In the genomic region with DNA sequence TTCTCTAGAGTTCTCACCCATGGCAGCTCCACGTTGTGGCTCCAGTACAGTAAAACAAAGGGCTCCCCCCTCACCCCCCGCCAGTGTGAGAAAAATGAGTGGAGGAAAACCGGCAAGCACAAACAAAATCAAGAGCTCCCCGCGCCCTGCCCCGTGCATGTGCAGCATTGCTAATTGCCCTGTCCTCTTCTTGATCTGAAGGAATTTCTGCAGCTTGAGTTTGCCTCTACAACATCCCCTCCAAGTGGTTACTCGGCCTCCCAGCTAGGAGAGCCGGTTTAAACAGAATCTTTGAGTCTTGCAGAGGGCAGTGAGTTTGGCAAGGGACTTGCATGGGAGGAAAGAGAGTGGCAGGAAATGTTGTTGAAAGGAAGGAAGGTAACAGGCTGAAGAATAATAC, we compare ENCODE assay signal across 8 mouse cellular contexts. TPM values are rescaled to one million over a fixed set of nuclear protein-coding genes. Genes with fewer than 3 reads are reported as not detected.
DNase-seq lines count a peak whose midpoint lies in the region; ATAC-seq and TF ChIP-seq lines count a peak whose summit lies in the region.

No protein-coding gene starts in this region.

- peak; percentile 18; the same call in 1 of the 2 replicates for TF ChIP-seq CTCF in liver, embryonic 14.5 days (IDR thresholded peaks at IDR 0.05; ENCODE audit: low read depth)
- TF ChIP-seq CTCF in cortical plate, adult 2 months (IDR thresholded peaks at IDR 0.05; ENCODE audit: extremely low read depth, insufficient read depth, low read length), result peak; percentile 58

- no peaks in the 10 kb centered on the region for H3K9me3 ChIP-seq in liver, embryonic 14.5 days (ENCODE audit: control insufficient read depth, low read length)
- H3K9me3 ChIP-seq in heart, embryonic 14.5 days (ENCODE audit: control insufficient read depth, low read length), result no peaks in the 10 kb centered on the region
- no peaks in the 10 kb centered on the region for H3K9me3 ChIP-seq in kidney, embryonic 16.5 days (ENCODE audit: low read length)
- H3K9me3 ChIP-seq in neural tube, embryonic 14.5 days (ENCODE audit: control insufficient read depth, low read length), result no peaks in the 10 kb centered on the region

- no peak for ATAC-seq in liver, embryonic 14.5 days (ENCODE audit: insufficient read depth)
- no peak for ATAC-seq in heart, embryonic 14.5 days (ENCODE audit: insufficient number of reproducible peaks, insufficient read depth, low FRiP score, low read depth)
- peak; percentile 50; the same call in 1 of the 2 replicates for ATAC-seq in kidney, embryonic 16.5 days (ENCODE audit: low FRiP score, low TSS enrichment)
- peak; percentile 19; the same call in 1 of the 2 replicates for ATAC-seq in neural tube, embryonic 14.5 days (ENCODE audit: low read depth)
- no peak for ATAC-seq in megakaryocyte, adult 5-6 weeks (ENCODE audit: poor library complexity, severe bottlenecking)

- no peaks in the 10 kb centered on the region; the same call in 1 of the 2 replicates for H3K27me3 ChIP-seq in liver, embryonic 14.5 days (ENCODE audit: control insufficient read depth, insufficient read depth, low read length)
- H3K27me3 ChIP-seq in heart, embryonic 14.5 days (ENCODE audit: control insufficient read depth, insufficient read depth, low read length), result no peaks in the 10 kb centered on the region
- H3K27me3 ChIP-seq in kidney, embryonic 16.5 days (ENCODE audit: insufficient read depth, low read length), result peaks cover 12% of the 10 kb centered on the region; the same call in 1 of the 2 replicates
- H3K27me3 ChIP-seq in neural tube, embryonic 14.5 days (ENCODE audit: control insufficient read depth, insufficient read depth, low read length), result peaks cover 5% of the 10 kb centered on the region; the same call in 1 of the 2 replicates

- H3K36me3 ChIP-seq in liver, embryonic 14.5 days (replicated peaks; ENCODE audit: control insufficient read depth, insufficient read depth, low read depth), result no peaks in the 10 kb centered on the region
- H3K36me3 ChIP-seq in heart, embryonic 14.5 days (ENCODE audit: control insufficient read depth, insufficient read depth, low read length), result no peaks in the 10 kb centered on the region
- no peaks in the 10 kb centered on the region for H3K36me3 ChIP-seq in kidney, embryonic 16.5 days (ENCODE audit: insufficient read depth, low read length)
- H3K36me3 ChIP-seq in neural tube, embryonic 14.5 days (ENCODE audit: control insufficient read depth, insufficient read depth, low read length), result no peaks in the 10 kb centered on the region

- H3K4me1 ChIP-seq in liver, embryonic 14.5 days (replicated peaks; ENCODE audit: control insufficient read depth in 2 of 2, insufficient read depth in 2 of 2, low read length in 1 of 2), result 0 out of 4 replicates have a peak, but pooled peaks cover 0 to 5% of the 10 kb centered on the region in 2 experiments
- no peaks in the 10 kb centered on the region for H3K4me1 ChIP-seq in cortical plate, adult 2 months (ENCODE audit: control insufficient read depth, insufficient read depth, low read length)
- H3K4me1 ChIP-seq in heart, embryonic 14.5 days (ENCODE audit: control insufficient read depth in 2 of 2, insufficient read depth in 2 of 2, low read length in 2 of 2), result peaks cover 5% of the 10 kb centered on the region in 2 experiments; a peak in 2 of 4 replicates
- peaks cover 6% of the 10 kb centered on the region; the same call in 1 of the 2 replicates for H3K4me1 ChIP-seq in kidney, embryonic 16.5 days (ENCODE audit: insufficient read depth, low read length)
- H3K4me1 ChIP-seq in neural tube, embryonic 14.5 days (ENCODE audit: control insufficient read depth, insufficient read depth, low read length), result no peaks in the 10 kb centered on the region

- TF ChIP-seq EP300 in liver, embryonic 14.5 days (IDR thresholded peaks at IDR 0.05; ENCODE audit: low read depth), result no peak

- H3K4me3 ChIP-seq in liver, embryonic 14.5 days (ENCODE audit: insufficient read depth in 1 of 2, low read depth in 2 of 2, low read length in 2 of 2), result no peak overlapping the region
- no peak overlapping the region for H3K4me3 ChIP-seq in cortical plate, adult 2 months (ENCODE audit: insufficient read depth, low read length)
- H3K4me3 ChIP-seq in heart, embryonic 14.5 days (ENCODE audit: control insufficient read depth in 1 of 2, insufficient read depth in 1 of 2, low read depth in 1 of 2, low read length in 2 of 2), result no peak overlapping the region
- H3K4me3 ChIP-seq in kidney, embryonic 16.5 days (ENCODE audit: low read length), result no peak overlapping the region
- H3K4me3 ChIP-seq in neural tube, embryonic 14.5 days (ENCODE audit: low read depth, low read length), result no peak overlapping the region

- TF ChIP-seq POLR2A in cortical plate, adult 2 months (IDR thresholded peaks at IDR 0.05; ENCODE audit: extremely low read depth, insufficient read depth, low read length), result no peak

- no peak overlapping the region for H3K9ac ChIP-seq in liver, embryonic 14.5 days (replicated peaks)
- no peak overlapping the region for H3K9ac ChIP-seq in heart, embryonic 14.5 days (ENCODE audit: low read length)
- no peak overlapping the region for H3K9ac ChIP-seq in kidney, embryonic 16.5 days (replicated peaks; ENCODE audit: low read length)
- H3K9ac ChIP-seq in neural tube, embryonic 14.5 days (replicated peaks; ENCODE audit: low read depth, low read length), result no peak overlapping the region

- WGBS in liver, embryonic 14.5 days (ENCODE audit: insufficient replicate concordance), result 19% methylated on average over 8 of the region's 8 CpGs
- WGBS in heart, embryonic 14.5 days, result 20% methylated on average over 8 of the region's 8 CpGs
- WGBS in kidney, embryonic 16.5 days, result 31% methylated on average over 8 of the region's 8 CpGs
- WGBS in neural tube, embryonic 14.5 days, result 27% methylated on average over 8 of the region's 8 CpGs

- DNase-seq in liver, embryonic 14.5 days (ENCODE audit: low read depth in 3 of 3, low spot score in 3 of 3), result no peak
- DNase-seq in liver, result no peak
- DNase-seq in ovary, postnatal 14 days (ENCODE audit: low spot score), result no peak

- H3K27ac ChIP-seq in liver, embryonic 14.5 days, result no peak overlapping the region
- H3K27ac ChIP-seq in cortical plate, adult 2 months (ENCODE audit: insufficient read depth, low read length), result no peak overlapping the region
- 0 out of 4 replicates have a peak overlapping the region, but pooled peaks of 1 of the 2 experiments have one; percentile 37 for H3K27ac ChIP-seq in heart, embryonic 14.5 days (replicated peaks in 1 of 2; ENCODE audit: control insufficient read depth in 1 of 2, insufficient read depth in 1 of 2, low read depth in 2 of 2, low read length in 2 of 2)
- no peak overlapping the region for H3K27ac ChIP-seq in kidney, embryonic 16.5 days (ENCODE audit: low read length)
- H3K27ac ChIP-seq in neural tube, embryonic 14.5 days (ENCODE audit: low read depth, low read length), result no peak overlapping the region

- no peak overlapping the region for H3K4me2 ChIP-seq in liver, embryonic 14.5 days (ENCODE audit: low read depth)
- peak overlapping the region; percentile 44 for H3K4me2 ChIP-seq in heart, embryonic 14.5 days (ENCODE audit: low read length)
- H3K4me2 ChIP-seq in kidney, embryonic 16.5 days (replicated peaks; ENCODE audit: low read depth, low read length), result peak overlapping the region; percentile 3; the same call in 1 of the 2 replicates
- no peak overlapping the region for H3K4me2 ChIP-seq in neural tube, embryonic 14.5 days (ENCODE audit: low read depth, low read length)

RNA-seq across cellular contexts. Expression of gene Tmsb4x, which starts 3.6 kb away (rescaled TPM):
- polyA plus RNA-seq in liver, embryonic 14.5 days (2012; rRNA removed), result 248 and 580 TPM in 2 replicates
- polyA plus RNA-seq in liver, embryonic 14.5 days (2014; fragmentation: Nextera tagmentation; extraction: Ambion mirVana), result 1,065 and 1,146 TPM in 2 replicates
- polyA plus RNA-seq in cortical plate, adult 2 months (2012; rRNA removed), result 2,113 and 2,186 TPM in 2 replicates
- 2,736 and 2,801 TPM in 2 replicates for polyA plus RNA-seq in heart, embryonic 14.5 days (2014; fragmentation: Nextera tagmentation; extraction: Ambion mirVana)
- polyA plus RNA-seq in kidney, embryonic 16.5 days (2015; fragmentation: Nextera tagmentation; extraction: Ambion mirVana), result 2,464 and 2,500 TPM in 2 replicates
- polyA plus RNA-seq in neural tube, embryonic 14.5 days (2014; fragmentation: Nextera tagmentation; extraction: Ambion mirVana), result 4,521 and 4,960 TPM in 2 replicates
- total RNA-seq in megakaryocyte, adult 5-6 weeks (2015), result 11,237 and 11,623 TPM in 2 replicates
- 5,986 and 6,405 TPM in 2 replicates for total RNA-seq in megakaryocyte, adult 5-6 weeks (2017)

RNA-seq across cellular contexts. Expression of gene Tlr8, which starts 51.4 kb away (rescaled TPM):
- 0.30 and 0.58 TPM in 2 replicates for polyA plus RNA-seq in liver, embryonic 14.5 days (2012; rRNA removed)
- 0.25 and 1.5 TPM in 2 replicates for polyA plus RNA-seq in liver, embryonic 14.5 days (2014; fragmentation: Nextera tagmentation; extraction: Ambion mirVana)
- polyA plus RNA-seq in cortical plate, adult 2 months (2012; rRNA removed), result 0.08 and 0.09 TPM in 2 replicates
- polyA plus RNA-seq in heart, embryonic 14.5 days (2014; fragmentation: Nextera tagmentation; extraction: Ambion mirVana), result 0.16 and 0.39 TPM in 2 replicates
- polyA plus RNA-seq in kidney, embryonic 16.5 days (2015; fragmentation: Nextera tagmentation; extraction: Ambion mirVana), result 0.06 and 0.15 TPM in 2 replicates
- polyA plus RNA-seq in neural tube, embryonic 14.5 days (2014; fragmentation: Nextera tagmentation; extraction: Ambion mirVana), result 0.10 TPM in 1 of 2 replicates, not detected in the other
- 120 and 131 TPM in 2 replicates for total RNA-seq in megakaryocyte, adult 5-6 weeks (2015)
- total RNA-seq in megakaryocyte, adult 5-6 weeks (2017), result 102 and 107 TPM in 2 replicates

Comparison
In these comparisons a context has a peak if more than half of its experiments do, and no peak if none do; other contexts are left out.
1. ATAC-seq: peak in kidney, embryonic 16.5 days (single experiment) and neural tube, embryonic 14.5 days (single experiment); none in liver, embryonic 14.5 days (single experiment), heart, embryonic 14.5 days (single experiment) and megakaryocyte, adult 5-6 weeks (single experiment).
2. H3K4me2 ChIP-seq: peak in heart, embryonic 14.5 days (single experiment) and kidney, embryonic 16.5 days (single experiment); none in liver, embryonic 14.5 days (single experiment) and neural tube, embryonic 14.5 days (single experiment).